In genomic region chr8:105152623-105153398, GRCm38 (mm10) we compare ENCODE assay signal across 8 mouse cellular contexts. TPM values are rescaled to one million over a fixed set of nuclear protein-coding genes. Genes with fewer than 3 reads are reported as not detected.
DNase-seq lines count a peak whose midpoint lies in the region; ATAC-seq lines count a peak whose summit lies in the region.

No protein-coding gene starts in this region.

- 0 out of 2 replicates have a peak overlapping the region, but pooled peaks have one; percentile 30 for H3K27ac ChIP-seq in hindbrain, embryonic 12.5 days
- no peak overlapping the region for H3K27ac ChIP-seq in lung, embryonic 15.5 days

- H3K4me1 ChIP-seq in hindbrain, embryonic 12.5 days: peaks cover 8% of the 10 kb centered on the region
- H3K4me1 ChIP-seq in lung, embryonic 15.5 days: peaks cover 10% of the 10 kb centered on the region

- H3K9me3 ChIP-seq in hindbrain, embryonic 12.5 days (replicated peaks): no peaks in the 10 kb centered on the region
- no peaks in the 10 kb centered on the region for H3K9me3 ChIP-seq in lung, embryonic 15.5 days

- peak; percentile 61 for ATAC-seq in common myeloid progenitor, adult 5-6 weeks (replicated peaks; ENCODE audit: low read depth, poor library complexity, severe bottlenecking)
- peak; percentile 90 for ATAC-seq in hindbrain, embryonic 12.5 days (ENCODE audit: low FRiP score)
- peak; percentile 64 for ATAC-seq in lung, embryonic 15.5 days (ENCODE audit: borderline replicate concordance, extremely low read depth, low FRiP score, low TSS enrichment)

- peak overlapping the region; percentile 61 for H3K4me2 ChIP-seq in hindbrain, embryonic 12.5 days (replicated peaks)
- peak overlapping the region; percentile 70 for H3K4me2 ChIP-seq in lung, embryonic 15.5 days

- peaks cover 11% of the 10 kb centered on the region for H3K27me3 ChIP-seq in hindbrain, embryonic 12.5 days
- peaks cover 8% of the 10 kb centered on the region; the same call in 1 of the 2 replicates for H3K27me3 ChIP-seq in lung, embryonic 15.5 days

- WGBS in hindbrain, embryonic 12.5 days: under 1% methylated on average over 27 of the region's 27 CpGs
- 3% methylated on average over 27 of the region's 27 CpGs for WGBS in lung, embryonic 15.5 days

- peak overlapping the region; percentile 28 for H3K4me3 ChIP-seq in hindbrain, embryonic 12.5 days
- peak overlapping the region; percentile 30 for H3K4me3 ChIP-seq in lung, embryonic 15.5 days

- H3K36me3 ChIP-seq in hindbrain, embryonic 12.5 days: no peaks in the 10 kb centered on the region
- H3K36me3 ChIP-seq in lung, embryonic 15.5 days: no peaks in the 10 kb centered on the region

- peak overlapping the region; percentile 1; the same call in 1 of the 2 replicates for H3K9ac ChIP-seq in hindbrain, embryonic 12.5 days
- H3K9ac ChIP-seq in lung, embryonic 15.5 days: peak overlapping the region; percentile 13; the same call in 1 of the 2 replicates

- DNase-seq in adipocyte (ENCODE audit: low spot score): peak; percentile 45
- DNase-seq in gastrocnemius, adult 18-20 months (ENCODE audit: low spot score): peak; percentile 81
- DNase-seq in layer of hippocampus, postnatal 25 days (ENCODE audit: extremely low spot score in 1 of 2, low spot score in 1 of 2): peak; percentile 57 to 63
- DNase-seq in ovary, postnatal 36 days (ENCODE audit: low spot score): peak; percentile 87
- no peak for DNase-seq in spleen, adult 18-20 months

RNA-seq across cellular contexts. Expression of gene Cbfb, which starts 17.7 kb away (rescaled TPM):
- total RNA-seq in common myeloid progenitor, adult 5-6 weeks (2017): 163 and 164 TPM in 2 replicates
- 10 to 100 TPM; 80.3 to 88.8 TPM for total RNA-seq in gastrocnemius, adult 18-20 months (2021)
- 66.2 and 72.5 TPM in 2 replicates for polyA plus RNA-seq in hindbrain, embryonic 12.5 days (2016; fragmentation: Nextera tagmentation; extraction: Ambion mirVana)
- total RNA-seq in layer of hippocampus, postnatal 25 days (2021): 10 to 100 TPM; 22.0 to 22.1 TPM
- polyA plus RNA-seq in lung, embryonic 15.5 days (2015; fragmentation: Nextera tagmentation; extraction: Ambion mirVana): 62.9 and 63.3 TPM in 2 replicates

RNA-seq across cellular contexts. Expression of gene Ces4a, which starts 21.2 kb away (rescaled TPM):
- total RNA-seq in common myeloid progenitor, adult 5-6 weeks (2017): not detected in 2 replicates
- not detected for total RNA-seq in gastrocnemius, adult 18-20 months (2021)
- not detected in 2 replicates for polyA plus RNA-seq in hindbrain, embryonic 12.5 days (2016; fragmentation: Nextera tagmentation; extraction: Ambion mirVana)
- total RNA-seq in layer of hippocampus, postnatal 25 days (2021): not detected
- polyA plus RNA-seq in lung, embryonic 15.5 days (2015; fragmentation: Nextera tagmentation; extraction: Ambion mirVana): not detected in 2 replicates

Comparison
In these comparisons a context has a peak if more than half of its experiments do, and no peak if none do; other contexts are left out.
1. DNase-seq: peak in adipocyte (single experiment), gastrocnemius, adult 18-20 months (single experiment), layer of hippocampus, postnatal 25 days (2 of 2) and ovary, postnatal 36 days (single experiment); none in spleen, adult 18-20 months (0 of 2).
2. Peak in every context shown above with its lines, with median percentiles within 50 percentile points of each other: ATAC-seq.